Mouse (Mus musculus) heart, embryonic 16.5 days (tissue): ENCODE measurements around the gene Sclt1. TPM values are rescaled to one million over a fixed set of nuclear protein-coding genes. Genes with fewer than 3 reads are reported as not detected.

ENCODE experiments used
- ATAC-seq: fragments of 200-750 bp; cut with Nextera tagmentation; replicated peaks from 2 replicates; pipeline ENCODE4 v1.8.0; 2017; ENCODE audit warnings: moderate number of reproducible peaks; ENCODE audit not compliant: insufficient read depth, low FRiP score; ENCODE audit errors: extremely low read depth
- H3K27ac ChIP-seq: fragments of 300-500 bp; sonication (generic); 2 replicates; pipeline ENCODE4 v1.5.1; 2014; ENCODE audit warnings: mild to moderate bottlenecking, low read length, control low read depth, moderate library complexity
- H3K27me3 ChIP-seq: fragments of 300-500 bp; sonication (generic); 2 replicates; pipeline ENCODE4 v1.6.1; 2014; ENCODE audit warnings: low read length, mixed read lengths; ENCODE audit not compliant: control insufficient read depth, insufficient read depth
- H3K36me3 ChIP-seq: fragments of 300-500 bp; sonication (generic); 2 replicates; pipeline ENCODE4 v1.6.1; 2014; ENCODE audit not compliant: control insufficient read depth, insufficient read depth
- H3K4me1 ChIP-seq: fragments of 300-500 bp; sonication (generic); 2 replicates; pipeline ENCODE4 v1.6.1; 2014; ENCODE audit warnings: low read length, mixed read lengths; ENCODE audit not compliant: control insufficient read depth, insufficient read depth
- H3K4me2 ChIP-seq: fragments of 300-500 bp; sonication (generic); 2 replicates; pipeline ENCODE4 v1.6.1; 2014; ENCODE audit warnings: low read depth, mild to moderate bottlenecking, control low read depth, low read length
- H3K4me3 ChIP-seq: fragments of 300-500 bp; sonication (generic); 2 replicates; pipeline ENCODE4 v1.5.1; 2014; ENCODE audit warnings: mild to moderate bottlenecking, control low read depth, low read length
- H3K9ac ChIP-seq: fragments of 300-500 bp; sonication (generic); 2 replicates; pipeline ENCODE4 v1.6.1; 2014; ENCODE audit warnings: low read length, control low read depth
- H3K9me3 ChIP-seq: fragments of 300-500 bp; sonication (generic); replicated peaks from 2 replicates; pipeline ENCODE4 v1.6.1; 2016; ENCODE audit warnings: low read length; ENCODE audit not compliant: control insufficient read depth
- WGBS: fragments of 180-500 bp; shearing (Covaris S2); extraction: QIAGEN DNeasy Blood & Tissue Kit; methylation state at CpG from one replicate; pipeline ENCODE4 v1.1.7; 2014; 5-methylcytosine and 5-hydroxymethylcytosine counted together
- polyA plus RNA-seq: library from polyadenylated mRNA; unstranded; fragments of >200 nt; fragmentation: Nextera tagmentation; extraction: Ambion mirVana; gene quantifications from 2 replicates; pipeline ENCODE4 v1.2.1, GENCODE M21; 2015

The Sclt1 gene
- polyA plus RNA-seq, 1 experiment from 2014 or later = 10.1 TPM

GRCm38 (mm10) chr3:41586330-41586729 lies 156.0 kb downstream of the Sclt1 start:
- H3K9me3 ChIP-seq = no peaks in the 10 kb centered on the region
- H3K4me3 ChIP-seq = no peak overlapping the region
- no peak overlapping the region for H3K4me2 ChIP-seq
- H3K27me3 ChIP-seq = no peaks in the 10 kb centered on the region
- H3K9ac ChIP-seq = no peak overlapping the region
- no peak for ATAC-seq
- 82% methylated on average over 6 of the region's 6 CpGs for WGBS
- H3K27ac ChIP-seq = no peak overlapping the region
- H3K36me3 ChIP-seq = no peaks in the 10 kb centered on the region; the same call in 1 of the 2 replicates
- peaks cover 57% of the 10 kb centered on the region for H3K4me1 ChIP-seq

GRCm38 (mm10) chr3:41585548-41585947 lies 156.8 kb downstream of the Sclt1 start:
- Histone ChIP-seq H3K4me2 (no peak overlapping the region), H3K27ac (no peak overlapping the region), H3K9ac (no peak overlapping the region), H3K4me3 (no peak overlapping the region), H3K4me1 (peaks cover 59% of the 10 kb centered on the region), H3K9me3 (no peaks in the 10 kb centered on the region), H3K27me3 (no peaks in the 10 kb centered on the region), H3K36me3 (no peaks in the 10 kb centered on the region; the same call in 1 of the 2 replicates)
- ATAC-seq = no peak
- WGBS = 78% methylated on average over 5 of the region's 5 CpGs

GRCm38 (mm10) chr3:41583621-41584020 lies 158.7 kb downstream of the Sclt1 start:
- no peak overlapping the region for H3K4me3 ChIP-seq
- no peak overlapping the region; the same call in 1 of the 2 replicates for H3K9ac ChIP-seq
- no peaks in the 10 kb centered on the region for H3K9me3 ChIP-seq
- H3K4me1 ChIP-seq = peaks cover 56% of the 10 kb centered on the region
- WGBS = 44% methylated on average over 4 of the region's 4 CpGs
- no peaks in the 10 kb centered on the region for H3K36me3 ChIP-seq
- peak overlapping the region; percentile 53 for H3K27ac ChIP-seq
- 0 out of 2 replicates have a peak, but pooled peaks have one; percentile 28 for ATAC-seq
- no peak overlapping the region for H3K4me2 ChIP-seq
- no peaks in the 10 kb centered on the region for H3K27me3 ChIP-seq

- H3K4me1 ChIP-seq = peaks cover 58% of the 10 kb centered on the region
- ATAC-seq = no peak
Observed at GRCm38 (mm10) chr3:41583092-41583491, 159.2 kb downstream of the Sclt1 start.

GRCm38 (mm10) chr3:41582256-41582655 lies 160.1 kb downstream of the Sclt1 start:
- Histone ChIP-seq H3K4me3 (no peak overlapping the region), H3K27ac (no peak overlapping the region), H3K27me3 (no peaks in the 10 kb centered on the region), H3K4me1 (peaks cover 51% of the 10 kb centered on the region), H3K9ac (no peak overlapping the region), H3K4me2 (no peak overlapping the region), H3K36me3 (no peaks in the 10 kb centered on the region), H3K9me3 (no peaks in the 10 kb centered on the region)
- no peak for ATAC-seq
- WGBS = 68% methylated on average over 7 of the region's 7 CpGs

More at GRCm38 (mm10) chr3:41583092-41583491, 159.2 kb downstream of the Sclt1 start:
- H3K4me2 ChIP-seq = no peak overlapping the region
- 89% methylated on average over 14 of the region's 14 CpGs for WGBS
- no peaks in the 10 kb centered on the region for H3K9me3 ChIP-seq
- no peak overlapping the region for H3K9ac ChIP-seq
- no peak overlapping the region for H3K4me3 ChIP-seq
- no peaks in the 10 kb centered on the region for H3K36me3 ChIP-seq
- H3K27ac ChIP-seq = peak overlapping the region; percentile 53; the same call in 1 of the 2 replicates
- no peaks in the 10 kb centered on the region for H3K27me3 ChIP-seq

- Histone ChIP-seq H3K36me3 (no peaks in the 10 kb centered on the region), H3K9ac (no peak overlapping the region), H3K27me3 (no peaks in the 10 kb centered on the region), H3K4me2 (no peak overlapping the region), H3K4me1 (peaks cover 45% of the 10 kb centered on the region), H3K9me3 (no peaks in the 10 kb centered on the region), H3K27ac (no peak overlapping the region), H3K4me3 (no peak overlapping the region)
- no peak for ATAC-seq
- 70% methylated on average over 8 of the region's 8 CpGs for WGBS
Observed at GRCm38 (mm10) chr3:41581436-41581835, 160.9 kb downstream of the Sclt1 start.

GRCm38 (mm10) chr3:41580401-41581323 lies 161.7 kb downstream of the Sclt1 start:
- no peak overlapping the region for H3K9ac ChIP-seq
- no peak overlapping the region for H3K4me3 ChIP-seq
- no peaks in the 10 kb centered on the region for H3K9me3 ChIP-seq
- WGBS = 60% methylated on average over 14 of the region's 14 CpGs
- H3K4me2 ChIP-seq = no peak overlapping the region
- peaks cover 49% of the 10 kb centered on the region for H3K4me1 ChIP-seq
- H3K36me3 ChIP-seq = no peaks in the 10 kb centered on the region
- ATAC-seq = no peak
- H3K27ac ChIP-seq = no peak overlapping the region
- H3K27me3 ChIP-seq = no peaks in the 10 kb centered on the region

- Histone ChIP-seq H3K36me3 (no peaks in the 10 kb centered on the region), H3K27ac (no peak overlapping the region), H3K4me3 (no peak overlapping the region), H3K4me1 (peaks cover 52% of the 10 kb centered on the region), H3K27me3 (no peaks in the 10 kb centered on the region), H3K9ac (no peak overlapping the region), H3K4me2 (no peak overlapping the region), H3K9me3 (no peaks in the 10 kb centered on the region)
- no peak for ATAC-seq
- WGBS = 74% methylated on average over 4 of the region's 4 CpGs
Observed at GRCm38 (mm10) chr3:41579873-41580272, 162.4 kb downstream of the Sclt1 start.

GRCm38 (mm10) chr3:41577240-41577639 lies 165.1 kb downstream of the Sclt1 start:
- H3K9ac ChIP-seq = no peak overlapping the region
- no peak overlapping the region for H3K27ac ChIP-seq
- peaks cover 49% of the 10 kb centered on the region for H3K4me1 ChIP-seq
- 79% methylated on average over 2 of the region's 2 CpGs for WGBS
- H3K4me3 ChIP-seq = no peak overlapping the region
- no peaks in the 10 kb centered on the region for H3K36me3 ChIP-seq
- no peaks in the 10 kb centered on the region for H3K27me3 ChIP-seq
- no peaks in the 10 kb centered on the region for H3K9me3 ChIP-seq
- H3K4me2 ChIP-seq = no peak overlapping the region
- ATAC-seq = no peak
